Mouse (Mus musculus) myocyte (in vitro differentiated cells): ENCODE data around the gene Fam173a.

ENCODE experiments used
- CEBPB ChIP-seq: IDR thresholded peaks from 2 replicates; pipeline ENCODE4 v1.6.1; 2011; ENCODE audit warnings: mild to moderate bottlenecking, moderate library complexity; ENCODE audit not compliant: poor library complexity, insufficient read depth, severe bottlenecking
- POLR2A ChIP-seq: IDR thresholded peaks from one replicate; pipeline ENCODE4 v1.6.1; 2011; ENCODE audit warnings: low read depth, mild to moderate bottlenecking, control low read depth, moderate library complexity; ENCODE audit not compliant: insufficient read length
- REST ChIP-seq: IDR thresholded peaks from one replicate; pipeline ENCODE4 v1.6.1; 2011; ENCODE audit warnings: mild to moderate bottlenecking, control low read depth, moderate library complexity; ENCODE audit not compliant: insufficient read depth, insufficient read length
- SRF ChIP-seq: IDR thresholded peaks from one replicate; pipeline ENCODE4 v1.6.1; 2011; ENCODE audit warnings: low read depth; ENCODE audit not compliant: control insufficient read depth, insufficient read length
- TCF12 ChIP-seq: IDR thresholded peaks from one replicate; pipeline ENCODE4 v1.6.1; 2011; ENCODE audit warnings: mild to moderate bottlenecking, control low read depth; ENCODE audit not compliant: poor library complexity, insufficient read depth, severe bottlenecking

- TF ChIP-seq SRF: no peak
- TF ChIP-seq POLR2A: no peak
- TF ChIP-seq CEBPB: no peak
- no peak for TF ChIP-seq REST
- TF ChIP-seq TCF12: no peak
Measured at GRCm38 (mm10) chr17:25756378-25757242, 36.1 kb downstream of the Fam173a start.
